Mouse (Mus musculus) liver, postnatal 0 days (tissue): ENCODE data around the gene Kcnj3.

Experiments
- CTCF ChIP-seq: sonication (generic); IDR thresholded peaks from 2 replicates; pipeline ENCODE4 v1.5.1; 2016; ENCODE audit warnings: antibody characterized with exemption, low read depth
- EP300 ChIP-seq: IDR thresholded peaks from 2 replicates; pipeline ENCODE4 v1.6.1; 2016; ENCODE audit warnings: antibody characterized with exemption, low read depth, mild to moderate bottlenecking

DNA sequence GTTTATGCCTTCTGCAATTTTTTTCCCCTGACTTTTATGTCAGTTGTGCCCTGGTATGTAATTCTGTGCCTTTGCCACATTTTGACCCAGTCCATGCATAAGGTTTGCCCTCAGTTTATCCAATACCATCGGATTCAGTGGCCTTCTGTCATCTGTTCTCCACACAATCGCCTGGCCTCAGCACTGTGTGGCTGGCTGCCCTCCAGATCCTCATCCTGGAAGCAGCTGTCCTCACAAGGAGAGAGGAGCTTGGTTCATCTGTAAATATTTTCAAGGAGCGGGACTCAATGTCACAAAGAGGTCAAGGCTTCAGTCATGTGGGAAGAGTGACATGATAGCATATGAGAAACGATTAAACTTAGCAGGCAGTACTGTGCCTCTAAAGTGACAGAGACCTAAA is 3.7 kb upstream of the Kcnj3 start:
- TF ChIP-seq CTCF, result no peak
- TF ChIP-seq EP300, result no peak
